Mouse (Mus musculus) spleen, adult 2 months (tissue): ENCODE measurements at regions not wholly inside any gene's neighbourhood (a gene's known extent, or its start where the extent isn't known, plus 50 kb on each side); places are given as distances from the start of the nearest gene placed in this dataset.

Experiments
- CTCF ChIP-seq: fragments of 200-500 bp; IDR thresholded peaks from 2 replicates; pipeline ENCODE4 v1.5.1; 2011; ENCODE audit warnings: mild to moderate bottlenecking, inconsistent platforms; ENCODE audit not compliant: insufficient read depth, insufficient read length, insufficient replicate concordance; ENCODE audit errors: extremely low read depth
- POLR2A ChIP-seq: fragments of 200-500 bp; IDR thresholded peaks from 2 replicates; pipeline ENCODE4 v1.6.1; 2011; ENCODE audit warnings: low read depth, low read length, inconsistent platforms

GRCm38 (mm10) chr3:82656159-82656874, 108.4 kb upstream of the Npy2r start:
- TF ChIP-seq CTCF, result no peak
- no peak for TF ChIP-seq POLR2A
